In the genomic region with DNA sequence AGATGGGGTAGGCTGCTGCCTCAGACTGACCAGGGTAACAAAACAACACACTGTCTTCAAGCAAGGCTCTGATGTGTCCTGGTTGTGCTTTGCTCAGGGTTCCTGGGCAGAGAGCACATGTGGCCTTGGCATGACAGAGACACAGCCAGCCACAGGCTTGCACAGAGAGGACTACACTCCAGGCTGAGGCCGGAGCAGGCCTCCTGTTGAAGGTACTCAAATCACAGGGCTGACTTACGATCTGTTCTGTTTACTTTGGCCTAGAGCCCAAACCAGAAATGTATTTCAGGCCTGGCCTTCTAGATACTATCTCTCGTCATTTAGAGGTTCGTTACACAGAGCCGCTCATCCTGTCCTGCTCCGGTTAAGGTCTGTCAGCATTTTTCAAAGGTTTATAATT, we compare ENCODE assay signal across 9 mouse cellular contexts.
A peak's percentile ranks its signal among the peaks of the same experiment; 100 is the strongest.
DNase-seq lines count a peak whose midpoint lies in the region; ATAC-seq lines count a peak whose summit lies in the region.
"Had no signal": no experiment of that assay in that cellular context is flagged by ENCODE, and none has a peak within 500 bp of the region (broad histone marks: within the 10 kb centered on the region; RNA-seq: fewer than 3 reads in every experiment).

No protein-coding gene starts in this region.

- no peak overlapping the region for H3K4me2 ChIP-seq in liver, embryonic 16.5 days (ENCODE audit: low read depth, low read length)

- H3K4me3 ChIP-seq in liver, embryonic 16.5 days (ENCODE audit: low read depth, low read length), result no peak overlapping the region
- H3K4me3 ChIP-seq: myocyte had no signal

- peak; percentile 73 for ATAC-seq in liver, embryonic 16.5 days (ENCODE audit: low read depth)

- H3K9ac ChIP-seq in liver, embryonic 16.5 days (ENCODE audit: low read depth, low read length), result no peak overlapping the region

- H3K27me3 ChIP-seq in liver, embryonic 16.5 days (ENCODE audit: control insufficient read depth, insufficient read depth, low read depth, low read length), result no peaks in the 10 kb centered on the region

- H3K36me3 ChIP-seq in liver, embryonic 16.5 days (ENCODE audit: control insufficient read depth, insufficient read depth), result no peaks in the 10 kb centered on the region

- peak; percentile 54 for DNase-seq in embryo, embryonic 11 days
- DNase-seq in embryo, embryonic 10 days (ENCODE audit: low spot score), result no peak
- peak; percentile 56 for DNase-seq in Muller cell, postnatal 12 days (ENCODE audit: inconsistent ontology term)
- DNase-seq in fibroblast of lung, adult 2 months (ENCODE audit: low read depth), result peak; percentile 40
- DNase-seq in right cerebral cortex, postnatal 14 days, result no peak
- no peak for DNase-seq in MN1 (ENCODE audit: low spot score)
- no peak for DNase-seq in layer of hippocampus, adult 8-10 months (ENCODE audit: low spot score in 2 of 2)

- H3K4me1 ChIP-seq in liver, embryonic 16.5 days (ENCODE audit: control insufficient read depth, low read depth, low read length), result no peaks in the 10 kb centered on the region; the same call in 1 of the 2 replicates

- WGBS in liver, embryonic 16.5 days (ENCODE audit: insufficient replicate concordance), result 48% methylated on average over 6 of the region's 6 CpGs

- no peaks in the 10 kb centered on the region for H3K9me3 ChIP-seq in liver, embryonic 16.5 days (replicated peaks; ENCODE audit: control insufficient read depth, low read length)

- H3K27ac ChIP-seq in liver, embryonic 16.5 days (ENCODE audit: low read length), result no peak overlapping the region

Comparison
In these comparisons a context has a peak if more than half of its experiments do, and no peak if none do; other contexts are left out.
1. DNase-seq: peak in embryo, embryonic 11 days (single experiment), Muller cell, postnatal 12 days (single experiment) and fibroblast of lung, adult 2 months (single experiment); none in embryo, embryonic 10 days (single experiment), right cerebral cortex, postnatal 14 days (single experiment), MN1 (single experiment) and layer of hippocampus, adult 8-10 months (0 of 2).